Mouse (Mus musculus) cerebellum, adult 18-20 months (tissue): ENCODE measurements at regions not wholly inside any gene's neighbourhood (a gene's known extent, or its start where the extent isn't known, plus 50 kb on each side); places are given as distances from the start of the nearest gene placed in this dataset.

Source experiments
- DNase-seq, 2 experiments: peaks; one replicate each; pipeline ENCODE4 v3.0.0; 2021

- DNase-seq = no peak
These were observed 262.6 kb downstream of the Cog6 start for GRCm38 (mm10) chr3:52754401-52754800.

GRCm38 (mm10) chr3:52746917-52747316 lies 270.1 kb downstream of the Cog6 start:
- DNase-seq = no peak

GRCm38 (mm10) chr3:52744334-52744733 lies 272.7 kb downstream of the Cog6 start:
- no peak for DNase-seq

- DNase-seq = no peak
These were observed 276.5 kb downstream of the Cog6 start for GRCm38 (mm10) chr3:52740466-52741026.

- DNase-seq = no peak
These were observed 277.5 kb downstream of the Cog6 start for GRCm38 (mm10) chr3:52739526-52739925.

- DNase-seq = no peak
These were observed 278.7 kb downstream of the Cog6 start for GRCm38 (mm10) chr3:52738386-52738785.

GRCm38 (mm10) chr3:52735939-52736338 lies 281.1 kb downstream of the Cog6 start:
- DNase-seq = no peak

GRCm38 (mm10) chr3:52731941-52732340 lies 285.1 kb downstream of the Cog6 start:
- DNase-seq = no peak

- DNase-seq = no peak
These were observed 285.5 kb downstream of the Cog6 start for GRCm38 (mm10) chr3:52731491-52731890.

GRCm38 (mm10) chr3:52729731-52730130 lies 287.3 kb downstream of the Cog6 start:
- DNase-seq = no peak

GRCm38 (mm10) chr3:52728860-52729259 lies 288.2 kb downstream of the Cog6 start:
- DNase-seq = no peak

GRCm38 (mm10) chr3:52728426-52728825 lies 288.6 kb downstream of the Cog6 start:
- no peak for DNase-seq

- DNase-seq = no peak
These were observed 292.7 kb downstream of the Cog6 start for GRCm38 (mm10) chr3:52724354-52724753.

GRCm38 (mm10) chr3:52722946-52723345 lies 294.1 kb downstream of the Cog6 start:
- no peak for DNase-seq

- DNase-seq = no peak
These were observed 297.9 kb downstream of the Cog6 start for GRCm38 (mm10) chr3:52719181-52719580.

GRCm38 (mm10) chr3:52717324-52717723 lies 299.7 kb downstream of the Cog6 start:
- DNase-seq = no peak

GRCm38 (mm10) chr3:52712151-52712550 lies 304.9 kb downstream of the Cog6 start:
- DNase-seq = no peak

- no peak for DNase-seq
These were observed 305.9 kb downstream of the Cog6 start for GRCm38 (mm10) chr3:52711133-52711532.

- DNase-seq = no peak
These were observed 308.3 kb downstream of the Cog6 start for GRCm38 (mm10) chr3:52708746-52709145.

GRCm38 (mm10) chr3:52708301-52708700 lies 308.7 kb downstream of the Cog6 start:
- no peak for DNase-seq

- DNase-seq = no peak
These were observed 310.4 kb downstream of the Cog6 start for GRCm38 (mm10) chr3:52706626-52707025.

- no peak for DNase-seq
These were observed 313.3 kb downstream of the Cog6 start for GRCm38 (mm10) chr3:52703751-52704150.

- DNase-seq = no peak
These were observed 314.1 kb downstream of the Cog6 start for GRCm38 (mm10) chr3:52702962-52703361.

- no peak for DNase-seq
These were observed 315.4 kb downstream of the Cog6 start for GRCm38 (mm10) chr3:52701601-52702000.

- no peak for DNase-seq
These were observed 323.2 kb downstream of the Cog6 start for GRCm38 (mm10) chr3:52693813-52694212.
